Mouse (Mus musculus): ENCODE measurements around the gene Fam205c. TPM values are rescaled to one million over a fixed set of nuclear protein-coding genes. Genes with fewer than 3 reads are reported as not detected.

Gene Fam205c
- total RNA-seq (2021): under 1 TPM in 1 of 2 experiments, not detected in 1; 0.38 TPM
- long read RNA-seq: 0 reads

DNA sequence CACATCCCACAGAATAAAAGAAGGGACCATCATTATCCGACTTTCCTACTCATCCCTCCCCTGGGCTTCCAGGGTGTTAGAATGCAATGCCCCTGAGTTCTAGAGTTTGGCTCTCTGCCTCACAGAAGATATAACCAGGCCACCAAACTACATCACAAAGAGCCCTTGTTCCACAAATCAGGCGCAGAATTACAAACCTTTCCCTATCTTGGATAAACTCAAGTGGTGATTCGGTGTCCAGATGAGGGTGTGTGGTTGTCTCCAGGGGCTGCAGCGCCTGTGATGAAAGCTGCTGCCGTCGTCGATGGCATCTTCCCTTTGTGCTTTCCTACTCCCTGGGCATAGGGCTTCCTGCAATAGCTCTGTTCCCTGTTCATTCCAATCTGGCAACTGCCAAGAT is at the start of gene Fam205c:
TSS of gene Fam205c (minus strand) at position 101 of the 400 bp plus-strand sequence.
- no peak for DNase-seq (ENCODE audit: low spot score in 2 of 2)

DNA sequence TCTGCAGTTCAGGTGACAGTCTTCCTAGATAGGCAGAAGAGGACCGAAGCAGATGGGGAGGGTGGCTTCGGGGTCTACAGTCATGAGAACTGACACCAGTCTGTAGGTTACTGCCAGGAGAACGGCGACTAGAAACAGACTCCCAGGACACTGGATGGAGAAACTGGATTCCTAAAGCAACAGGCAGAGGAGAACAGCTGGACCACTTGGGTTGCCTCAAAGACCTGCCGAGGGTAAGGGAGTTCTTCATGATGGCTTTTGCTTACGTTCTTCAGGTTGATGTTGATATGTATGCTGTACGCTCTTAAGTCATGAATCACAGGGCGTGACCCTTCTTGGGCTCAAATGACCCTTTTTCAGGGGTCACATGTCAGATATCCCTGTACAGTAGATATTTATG is 48.4 kb upstream of the Fam205c start:
- peak in 1 of 2 experiments; percentile 7 for DNase-seq (ENCODE audit: low spot score in 2 of 2)

DNA sequence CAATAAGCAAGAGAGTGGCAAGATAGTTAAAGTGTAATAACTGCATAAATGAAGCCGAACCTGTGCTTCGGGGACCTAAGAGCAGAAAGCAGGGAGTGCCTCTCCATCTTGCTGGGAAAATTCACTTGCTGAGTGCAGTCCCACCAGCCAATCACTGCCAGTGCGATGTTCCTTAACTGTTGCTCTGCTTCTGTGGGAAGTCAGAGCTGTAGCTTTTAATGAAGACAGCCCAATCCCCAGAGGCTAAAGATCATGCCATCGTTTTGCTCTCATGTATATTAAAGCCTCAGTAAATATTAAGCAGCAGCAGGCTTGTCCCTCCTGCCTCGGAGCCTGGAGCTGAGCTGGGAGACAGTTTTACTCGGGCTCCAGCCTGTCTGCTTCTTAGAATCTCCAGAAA is 48.0 kb upstream of the Fam205c start:
- DNase-seq (ENCODE audit: low spot score in 2 of 2): peak in 1 of 2 experiments; percentile 8

DNA sequence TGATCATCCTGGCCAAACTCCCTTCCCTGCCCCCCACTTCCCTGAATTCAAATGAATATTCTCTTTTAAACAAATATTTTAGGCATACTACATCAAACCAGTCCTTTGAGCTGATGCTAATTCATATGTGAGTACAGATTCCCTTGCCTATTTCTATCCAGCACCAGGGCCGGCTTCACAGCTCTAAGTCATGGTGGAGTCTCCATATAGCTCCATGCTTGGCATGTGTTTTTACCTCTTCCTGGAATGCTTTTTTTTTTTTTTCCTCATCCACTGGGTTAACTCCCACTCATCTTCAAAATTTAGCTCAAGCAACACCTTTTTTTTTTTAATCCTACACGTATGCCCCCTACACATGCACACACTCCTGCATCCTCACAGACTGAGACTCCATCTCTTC is 47.5 kb upstream of the Fam205c start:
- no peak for DNase-seq (ENCODE audit: low spot score in 2 of 2)

DNA sequence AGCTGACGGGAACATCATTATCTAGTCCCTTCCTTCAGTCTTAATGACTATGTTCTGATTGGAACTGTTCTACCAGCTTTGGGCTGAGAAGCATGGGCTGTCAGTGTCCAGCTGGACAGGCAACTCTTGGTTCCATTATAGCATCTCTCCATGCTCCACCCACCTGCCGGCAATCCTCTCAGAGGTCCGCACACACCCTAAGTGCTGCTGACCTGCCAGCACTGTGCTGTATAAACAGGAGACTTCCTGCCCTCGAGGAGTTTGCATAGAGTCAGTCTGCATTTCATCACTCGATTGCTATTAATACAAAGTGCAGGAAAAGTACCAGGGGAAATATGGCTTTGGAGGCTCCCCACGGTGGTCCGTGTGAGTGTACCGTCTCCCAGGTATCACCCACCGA is 46.7 kb upstream of the Fam205c start:
- DNase-seq (ENCODE audit: low spot score in 2 of 2): no peak

DNA sequence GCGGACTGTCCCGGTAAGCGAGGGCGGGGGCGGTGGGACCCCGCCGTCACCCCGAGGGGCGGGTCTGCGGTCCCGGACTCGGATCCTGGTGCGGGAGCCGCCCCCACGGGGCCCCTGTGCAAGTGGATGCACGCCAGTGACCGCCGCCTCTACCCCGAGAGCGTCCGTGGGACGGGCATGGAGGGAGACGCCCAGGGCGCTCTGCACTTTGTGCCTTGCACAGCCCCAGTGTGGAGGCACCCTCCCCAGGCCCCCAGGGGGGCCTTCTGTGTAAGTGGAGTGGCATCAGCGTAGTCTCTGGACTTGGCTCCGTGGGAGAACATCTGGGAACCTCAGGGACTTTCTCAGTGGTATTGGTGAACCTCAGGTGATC is 43.4 kb upstream of the Fam205c start:
- peak; percentile 34 to 47 for DNase-seq (ENCODE audit: low spot score in 2 of 2)

DNA sequence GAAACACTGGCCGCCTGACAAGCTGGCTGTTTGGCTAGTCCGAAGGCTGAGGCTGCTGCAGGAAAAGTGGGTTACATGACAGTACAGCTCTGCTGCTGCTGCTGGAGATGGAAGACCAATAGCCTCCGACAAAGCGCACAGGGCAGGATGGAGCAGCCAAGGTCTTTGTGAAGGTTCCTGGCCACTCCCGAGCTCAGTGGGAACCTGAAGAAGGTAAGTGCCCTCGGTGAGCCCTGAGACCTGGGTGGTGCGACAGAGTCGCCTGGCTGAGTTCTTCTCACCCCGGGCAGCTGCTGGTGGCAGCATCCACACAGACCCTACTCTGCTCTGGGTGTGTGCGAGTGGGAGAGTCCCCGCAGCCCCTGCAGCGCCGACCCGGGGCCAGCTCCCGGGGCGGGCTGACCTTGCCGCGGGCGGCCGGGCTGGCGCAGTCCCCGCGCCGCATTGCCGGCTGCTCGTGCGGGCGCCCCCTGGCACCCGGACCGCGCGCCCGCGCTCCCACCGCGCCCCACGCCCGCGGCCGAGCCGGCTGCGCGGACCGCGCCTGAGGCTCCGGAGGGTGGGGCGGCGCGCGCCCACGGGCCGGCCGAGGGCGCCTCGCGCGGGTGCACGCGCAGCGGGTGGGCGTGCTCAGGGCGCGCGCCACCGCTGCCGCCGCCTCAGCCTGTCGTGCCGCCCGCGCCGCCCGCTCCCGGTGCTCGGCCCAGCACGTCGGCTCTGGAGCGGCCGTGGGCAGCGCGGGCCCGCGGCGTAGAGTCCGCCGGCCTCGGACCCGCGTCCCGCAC is 42.8 kb upstream of the Fam205c start, which contains the start of gene Phf24:
TSS of gene Phf24 (plus strand) at position 44 of the 785 bp plus-strand sequence.
- peak; percentile 33 to 65 for DNase-seq (ENCODE audit: low spot score in 2 of 2)

DNA sequence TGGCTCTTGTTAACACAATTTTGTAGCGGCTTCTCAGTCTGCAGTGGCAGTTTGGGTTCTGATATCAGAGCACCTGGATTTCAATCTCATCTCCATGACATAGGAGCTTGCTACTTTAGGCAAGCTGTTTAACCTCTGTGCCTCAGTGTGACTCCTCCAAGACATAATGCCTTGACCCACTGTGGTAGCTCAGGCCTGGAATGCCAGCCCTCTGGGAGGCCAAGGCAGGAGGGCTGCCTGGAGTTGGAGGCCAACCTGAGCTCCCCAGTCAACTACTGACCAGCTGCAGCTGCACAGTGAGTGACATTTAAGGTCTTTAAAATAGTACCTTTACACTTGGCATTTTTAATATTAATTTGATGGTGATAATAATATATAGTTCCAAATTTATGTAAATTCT is 41.9 kb upstream of the Fam205c start:
- no peak for DNase-seq (ENCODE audit: low spot score in 2 of 2)

DNA sequence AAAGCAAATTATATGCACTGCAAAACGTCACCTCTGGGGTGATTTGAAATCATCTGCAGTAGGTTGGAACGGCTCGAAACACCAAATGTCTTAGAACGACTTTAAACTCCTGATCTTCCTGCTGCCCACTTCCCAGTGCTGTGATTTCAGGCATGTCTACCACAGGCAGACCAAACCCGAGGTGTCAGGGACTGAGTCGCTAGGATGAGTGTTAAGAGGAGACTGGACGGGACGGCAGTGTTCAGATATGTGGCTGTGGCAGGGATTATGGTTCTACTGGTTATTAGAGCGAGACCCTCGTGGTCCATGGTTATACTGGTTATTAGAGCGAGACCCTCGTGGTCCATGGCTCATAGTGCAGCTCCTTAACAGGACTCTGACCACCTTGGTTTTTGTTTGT is 41.3 kb upstream of the Fam205c start:
- DNase-seq (ENCODE audit: low spot score in 2 of 2): no peak

DNA sequence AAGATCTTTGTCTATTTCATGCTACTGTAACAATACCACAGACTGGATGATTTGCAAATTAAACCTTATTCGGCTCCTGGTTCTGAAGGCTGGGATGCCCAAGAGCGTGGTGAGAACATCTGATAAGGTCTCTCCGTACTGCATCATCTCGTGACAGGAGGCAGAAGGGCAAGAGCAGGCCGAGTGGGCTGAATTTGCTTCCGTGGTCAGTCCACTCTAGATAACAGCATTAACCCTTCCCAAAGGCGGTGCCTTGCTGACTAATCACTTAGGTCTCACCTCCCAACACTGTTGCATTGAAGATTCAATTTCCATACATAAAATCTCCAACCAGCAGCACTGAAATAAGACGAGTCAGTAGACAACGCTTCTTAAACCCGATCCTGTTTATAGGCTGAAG is 39.4 kb upstream of the Fam205c start:
- DNase-seq (ENCODE audit: low spot score in 2 of 2): no peak

DNA sequence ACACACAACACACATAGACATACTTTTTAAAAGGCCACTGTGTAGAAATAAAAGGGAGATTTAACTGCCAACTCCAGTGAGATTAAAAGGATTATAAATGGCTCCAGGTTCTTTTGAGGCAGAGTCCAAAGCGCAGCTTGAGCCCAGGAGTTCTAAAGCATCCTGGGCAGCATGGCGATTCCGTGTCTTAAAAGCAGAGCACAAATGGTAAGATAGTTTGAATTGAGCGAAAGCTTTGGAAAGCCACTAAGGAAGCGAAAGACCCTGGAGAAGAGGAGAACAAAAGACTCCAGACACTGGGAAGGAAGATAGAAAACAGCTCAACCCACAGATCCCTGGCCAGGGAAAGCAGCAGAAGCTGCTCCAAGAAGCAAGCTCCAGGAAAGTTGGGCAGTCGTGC is 30.9 kb upstream of the Fam205c start:
- DNase-seq (ENCODE audit: low spot score in 2 of 2): no peak

DNA sequence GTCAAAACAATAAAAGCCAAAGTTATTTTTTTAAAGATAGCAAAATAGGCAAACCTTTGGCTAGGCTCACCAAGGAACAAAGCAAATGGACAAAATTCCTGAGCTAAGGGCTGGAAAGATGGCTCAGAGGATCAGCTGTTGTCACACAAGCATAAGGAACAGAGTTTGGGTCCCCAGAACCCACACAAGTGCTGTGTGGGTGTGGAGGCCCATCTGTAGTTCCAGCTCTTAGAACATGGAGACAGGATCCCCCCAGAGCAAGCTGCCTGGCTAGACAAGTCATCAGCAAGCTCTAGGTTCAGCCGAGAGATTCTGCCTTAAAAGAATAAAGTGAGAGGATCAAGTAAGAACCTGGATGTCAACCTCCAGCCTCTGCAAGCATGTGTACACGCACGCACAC is 30.5 kb upstream of the Fam205c start:
- no peak for DNase-seq (ENCODE audit: low spot score in 2 of 2)

DNA sequence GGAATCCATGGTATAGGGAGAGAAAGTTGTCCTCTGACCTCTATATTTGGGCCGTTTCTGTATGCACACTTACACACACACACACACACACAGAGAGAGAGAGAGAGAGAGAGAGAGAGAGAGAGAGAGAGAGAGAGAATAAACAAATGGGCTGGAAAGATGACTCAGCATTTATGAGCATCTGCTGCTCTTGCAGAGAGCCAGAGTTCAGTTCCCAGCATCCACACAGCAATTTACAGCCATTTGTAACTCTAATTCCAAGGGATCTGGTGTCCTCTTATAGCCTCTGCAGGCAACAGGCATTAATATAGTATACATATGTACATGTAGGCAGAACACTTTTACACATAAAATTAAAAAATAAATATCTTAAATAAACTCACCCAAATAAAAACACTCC is 29.9 kb upstream of the Fam205c start:
- no peak for DNase-seq (ENCODE audit: low spot score in 2 of 2)

DNA sequence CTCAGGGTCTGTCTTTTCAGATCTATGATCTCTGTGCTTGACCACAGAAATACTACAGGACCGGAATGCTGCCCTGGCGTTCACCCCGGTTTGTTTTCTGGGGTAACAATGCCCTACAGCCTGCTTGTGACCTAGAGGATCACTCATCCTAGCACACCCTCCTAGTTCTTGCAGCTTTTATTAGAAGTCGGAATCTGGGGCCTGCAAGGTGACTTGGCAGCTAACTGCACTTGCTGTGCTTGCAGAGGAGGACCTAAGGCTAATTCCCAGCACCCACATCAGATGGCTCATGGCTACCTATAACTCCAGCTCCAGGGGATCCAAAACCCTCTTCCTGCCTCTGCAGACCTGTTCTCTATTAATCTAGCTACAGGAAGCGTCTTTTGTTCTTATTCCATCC is 28.7 kb upstream of the Fam205c start:
- DNase-seq (ENCODE audit: low spot score in 2 of 2): no peak

DNA sequence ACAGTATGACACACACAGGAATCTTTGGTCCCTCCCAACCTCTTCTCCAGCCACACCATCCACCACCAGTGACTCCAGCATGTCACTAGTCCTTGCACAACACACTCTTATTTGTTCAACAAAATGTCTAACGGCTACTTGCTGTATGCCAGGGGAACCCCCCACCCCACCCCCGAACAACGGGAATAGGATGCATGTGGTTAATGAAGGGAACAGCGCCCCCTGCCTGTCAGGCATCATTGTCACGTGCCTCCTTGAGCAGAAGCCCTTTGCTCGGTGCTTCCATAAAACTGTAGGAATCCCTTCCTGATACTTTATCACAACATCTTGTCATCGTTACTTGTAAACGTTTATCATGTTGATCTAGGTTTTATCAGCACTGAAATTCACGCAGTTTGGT is 28.1 kb upstream of the Fam205c start:
- DNase-seq (ENCODE audit: low spot score in 2 of 2): peak in 1 of 2 experiments; percentile 35

DNA sequence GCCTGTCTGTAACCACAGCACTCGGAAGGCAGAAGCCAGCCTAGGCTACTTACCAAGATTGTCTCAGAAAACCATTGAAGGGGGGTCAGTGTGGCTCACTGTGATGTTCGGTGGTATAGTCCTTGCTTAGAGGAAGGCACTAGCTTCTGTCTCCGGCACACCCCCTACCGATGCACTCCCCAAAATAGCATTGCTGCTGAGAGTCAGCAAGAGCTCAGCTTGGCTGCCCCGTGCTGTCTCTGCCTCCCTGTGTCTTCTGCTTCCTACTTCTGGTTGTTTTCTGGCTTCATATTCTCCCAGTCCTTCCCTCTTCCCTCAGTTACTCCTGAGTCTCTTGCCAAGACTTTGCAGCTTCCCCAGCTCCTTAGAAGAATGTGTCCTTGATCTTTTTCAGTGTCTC is 26.8 kb upstream of the Fam205c start:
- DNase-seq (ENCODE audit: low spot score in 2 of 2): peak in 1 of 2 experiments; percentile 26

DNA sequence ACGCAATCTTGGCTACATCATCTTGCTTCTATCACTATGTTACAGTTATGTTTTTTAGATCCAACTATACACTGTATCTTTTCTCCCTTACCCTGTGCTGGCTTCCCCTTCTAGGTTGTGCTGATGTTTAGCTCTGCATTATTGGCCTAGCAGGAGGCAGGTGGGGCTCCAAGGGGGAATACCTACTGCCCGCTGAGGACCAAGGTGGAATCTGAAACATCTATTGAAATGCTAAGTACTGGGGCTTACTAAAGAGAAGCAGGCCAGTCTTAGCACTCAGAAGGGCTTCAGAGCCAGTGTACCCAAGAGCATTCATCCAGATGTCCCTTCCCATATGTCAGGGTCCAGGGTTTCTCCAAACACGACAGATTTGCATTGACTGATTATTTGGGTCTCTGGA is 24.9 kb upstream of the Fam205c start:
- DNase-seq (ENCODE audit: low spot score in 2 of 2): no peak

DNA sequence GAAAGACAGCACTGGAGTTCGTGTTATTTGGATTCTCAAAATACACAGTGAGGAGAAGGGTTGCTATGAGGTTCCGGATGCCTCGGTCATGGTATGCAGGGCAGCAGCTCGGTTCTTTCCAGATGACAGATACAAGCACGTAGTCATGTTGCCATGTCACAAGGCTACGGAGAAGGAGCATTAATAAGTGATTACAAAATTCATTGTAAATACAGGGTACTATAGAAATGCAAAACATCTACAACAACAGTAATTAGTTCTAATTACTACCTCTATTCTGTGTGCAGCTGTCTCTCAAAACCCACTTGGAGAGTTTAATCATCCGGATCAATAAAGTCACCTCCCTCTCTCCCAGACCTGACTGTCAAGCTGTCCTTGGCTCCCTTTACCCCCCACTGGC is 21.1 kb upstream of the Fam205c start:
- DNase-seq (ENCODE audit: low spot score in 2 of 2): no peak

DNA sequence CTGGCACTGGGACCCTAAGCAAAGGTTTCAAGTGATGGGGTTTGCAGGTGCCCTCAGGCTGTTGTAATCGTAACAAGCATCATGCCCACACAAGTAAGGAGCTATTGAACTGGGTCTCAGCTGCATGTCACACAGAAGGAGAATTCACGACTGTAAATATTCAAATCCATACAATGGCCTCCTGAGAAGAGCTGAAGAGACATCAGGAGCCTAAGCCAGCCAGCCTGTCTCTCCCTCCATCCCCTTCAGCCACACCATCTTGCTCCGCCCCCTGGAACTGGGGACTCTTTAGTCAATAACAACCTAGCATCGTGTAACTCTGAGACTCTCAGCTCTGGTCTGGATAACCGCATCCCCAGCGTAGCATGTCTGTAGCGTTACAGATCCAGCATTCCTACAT is 17.1 kb upstream of the Fam205c start:
- DNase-seq (ENCODE audit: low spot score in 2 of 2): no peak

DNA sequence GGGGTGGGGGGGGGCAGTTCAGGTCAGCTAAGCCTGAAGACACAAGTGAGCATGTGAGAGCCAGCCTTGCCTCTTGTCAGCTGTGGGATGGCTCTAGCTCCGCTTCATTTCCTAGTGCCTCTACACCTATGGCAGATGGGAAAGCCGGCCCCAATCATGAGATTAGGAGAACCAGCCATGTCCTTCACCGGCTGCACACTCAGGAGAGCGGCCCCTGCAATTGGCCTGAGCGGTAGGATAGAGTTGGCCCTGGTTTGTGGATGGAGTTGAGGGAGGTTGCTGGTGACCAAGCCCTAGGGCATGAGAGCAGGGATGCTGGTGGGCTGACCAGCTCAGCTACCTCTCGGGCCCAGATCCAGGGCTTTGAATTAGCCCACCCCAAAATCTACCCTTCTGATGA is 14.8 kb upstream of the Fam205c start:
- no peak for DNase-seq (ENCODE audit: low spot score in 2 of 2)

DNA sequence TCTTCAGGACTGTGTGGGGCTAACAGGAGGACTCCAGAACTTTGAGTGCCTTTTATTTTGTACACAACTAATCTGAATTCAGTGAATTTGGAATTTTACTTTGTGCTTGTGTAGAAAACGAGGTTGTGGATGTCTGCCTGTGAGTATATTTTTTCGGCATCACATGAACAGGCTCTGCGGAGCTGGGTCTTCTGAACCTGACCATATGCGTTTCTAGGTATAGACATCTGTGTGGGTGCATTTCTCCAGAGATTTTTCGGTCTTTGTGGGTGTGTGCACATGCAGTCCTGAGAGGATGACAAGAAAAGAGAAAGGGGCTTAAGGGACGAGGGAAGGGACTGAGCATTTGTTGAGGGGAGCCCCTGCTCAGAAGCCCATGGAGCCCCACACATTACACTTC is 12.9 kb upstream of the Fam205c start:
- no peak for DNase-seq (ENCODE audit: low spot score in 2 of 2)

DNA sequence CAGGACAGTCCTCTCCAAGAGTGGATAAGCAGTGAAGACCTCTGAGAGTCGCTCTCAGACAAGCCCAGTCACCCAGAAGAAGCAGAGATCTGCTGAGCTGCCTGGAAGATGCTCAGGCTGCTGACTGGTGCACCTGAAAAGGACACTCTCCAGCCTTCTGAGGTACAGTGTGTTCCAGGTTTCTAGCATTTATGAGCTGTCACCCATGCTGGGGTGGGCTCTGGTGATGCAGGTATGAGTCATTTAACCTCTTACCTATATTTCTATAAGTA is 6.6 kb upstream of the Fam205c start:
- no peak for DNase-seq (ENCODE audit: low spot score in 2 of 2)

DNA sequence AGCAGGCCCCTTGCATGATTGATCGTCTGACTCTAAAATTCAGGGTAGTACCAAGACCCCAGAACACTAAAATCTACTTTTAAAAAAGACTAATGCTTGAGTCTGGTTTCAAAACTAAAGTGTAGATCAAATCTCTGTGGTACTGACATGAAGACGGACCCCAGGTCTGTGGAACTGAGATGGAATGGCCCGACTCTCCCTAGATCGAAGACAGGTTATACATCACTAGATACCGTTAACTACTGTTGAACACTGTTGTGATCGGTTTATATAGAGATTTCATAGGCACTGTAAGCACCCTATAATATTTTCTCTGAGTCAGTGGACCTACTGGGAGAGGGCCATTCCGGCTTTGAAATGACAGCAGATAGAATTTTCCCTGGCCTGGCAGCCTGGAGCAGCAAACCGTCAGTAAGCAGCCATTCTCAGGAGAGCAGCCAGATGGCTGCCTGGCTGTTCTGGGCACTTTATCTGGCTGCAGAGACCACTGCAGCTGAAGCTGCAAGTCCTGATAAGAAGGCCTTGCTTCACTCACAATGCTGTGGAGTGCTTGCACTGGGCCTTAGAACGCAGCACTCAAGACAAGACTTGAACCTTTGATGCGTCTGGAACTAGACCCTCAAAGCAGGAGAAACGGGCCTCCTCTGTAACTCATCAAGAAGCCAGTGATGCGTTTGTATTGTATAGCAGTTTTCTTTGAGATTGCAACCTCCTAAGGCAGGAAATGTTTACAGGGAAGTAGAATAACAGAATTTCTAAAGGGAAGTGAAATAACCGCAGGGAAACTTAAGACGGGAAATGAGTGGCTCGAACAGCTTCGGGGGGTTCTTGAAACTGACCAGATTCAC is 6.0 kb upstream of the Fam205c start:
- no peak for DNase-seq (ENCODE audit: low spot score in 2 of 2)

Measured in layer of hippocampus, postnatal 10 days (tissue).